ENCODE assay signal across 7 mouse cellular contexts in genomic region chr3:133092936-133093335, GRCm38 (mm10). TPM values are rescaled to one million over a fixed set of nuclear protein-coding genes. Genes with fewer than 3 reads are reported as not detected.
DNase-seq lines count a peak whose midpoint lies in the region; ATAC-seq and TF ChIP-seq lines count a peak whose summit lies in the region.

No protein-coding gene starts in this region.

- H3K9ac ChIP-seq in ES-Bruce4 (ENCODE audit: low read depth, poor library complexity, severe bottlenecking): peak overlapping the region; percentile 79; the same call in 1 of the 2 replicates
- H3K9ac ChIP-seq in hindbrain, embryonic 13.5 days: peak overlapping the region; percentile 91

- peaks cover 2% of the 10 kb centered on the region for H3K4me1 ChIP-seq in ES-Bruce4 (ENCODE audit: control insufficient read depth, insufficient read depth, low read length)
- H3K4me1 ChIP-seq in hindbrain, embryonic 13.5 days (replicated peaks): peaks cover 35% of the 10 kb centered on the region

- ATAC-seq in hindbrain, embryonic 13.5 days (ENCODE audit: low FRiP score): no peak
- ATAC-seq in megakaryocyte progenitor cell, adult 5-6 weeks (replicated peaks; ENCODE audit: poor library complexity): peak; percentile 16; the same call in 1 of the 2 replicates

- DNase-seq in B cell, adult 2 months: peak; percentile 4 to 15
- no peak for DNase-seq in cerebellum, adult 11-12 months
- no peak for DNase-seq in cerebellum, adult 11 months
- DNase-seq in embryo, embryonic 10 days (ENCODE audit: low spot score): no peak

- no peaks in the 10 kb centered on the region for H3K27me3 ChIP-seq in ES-Bruce4 (ENCODE audit: control insufficient read depth, insufficient read depth, low read length, poor library complexity, severe bottlenecking)
- H3K27me3 ChIP-seq in hindbrain, embryonic 13.5 days: no peaks in the 10 kb centered on the region

- no peak for TF ChIP-seq POLR2A in ES-Bruce4 (IDR thresholded peaks at IDR 0.05; ENCODE audit: insufficient read depth, low read length)

- WGBS in hindbrain, embryonic 13.5 days: 78% methylated on average over 1 of the region's 1 CpGs

- no peak for TF ChIP-seq CTCF in ES-Bruce4 (IDR thresholded peaks at IDR 0.05; ENCODE audit: low read depth, low read length)

- H3K9me3 ChIP-seq in ES-Bruce4 (replicated peaks; ENCODE audit: control insufficient read depth, insufficient read depth, low read length, poor library complexity, severe bottlenecking): no peaks in the 10 kb centered on the region
- H3K9me3 ChIP-seq in hindbrain, embryonic 13.5 days: no peaks in the 10 kb centered on the region

- peak overlapping the region; percentile 57 for H3K4me2 ChIP-seq in hindbrain, embryonic 13.5 days

- no peaks in the 10 kb centered on the region for H3K36me3 ChIP-seq in ES-Bruce4 (ENCODE audit: control insufficient read depth, insufficient read depth, low read length, poor library complexity, severe bottlenecking)
- peaks cover 7% of the 10 kb centered on the region for H3K36me3 ChIP-seq in hindbrain, embryonic 13.5 days

- H3K27ac ChIP-seq in ES-Bruce4 (ENCODE audit: insufficient read depth, low read length): no peak overlapping the region
- no peak overlapping the region for H3K27ac ChIP-seq in hindbrain, embryonic 13.5 days

- TF ChIP-seq EP300 in ES-Bruce4 (IDR thresholded peaks at IDR 0.05; ENCODE audit: insufficient read depth, low read depth, low read length): no peak

- H3K4me3 ChIP-seq in ES-Bruce4 (ENCODE audit: low read depth, low read length): no peak overlapping the region
- H3K4me3 ChIP-seq in hindbrain, embryonic 13.5 days: peak overlapping the region; percentile 88

RNA-seq across cellular contexts. Expression of gene Gstcd, which starts 1.1 kb away (rescaled TPM):
- 33.3 and 36.1 TPM in 2 replicates for polyA plus RNA-seq in ES-Bruce4 (2011; ENCODE audit: insufficient read depth, insufficient read length, low read depth, missing spikeins)
- polyA plus RNA-seq in hindbrain, embryonic 13.5 days (2015; fragmentation: Nextera tagmentation; extraction: Ambion mirVana): 4.4 and 4.5 TPM in 2 replicates
- total RNA-seq in megakaryocyte progenitor cell, adult 5-6 weeks (2015): 23.4 and 24.6 TPM in 2 replicates
- 17.6 and 21.4 TPM in 2 replicates for total RNA-seq in megakaryocyte progenitor cell, adult 5-6 weeks (2017)

RNA-seq across cellular contexts. Expression of gene Ints12, which starts 1.3 kb away (rescaled TPM):
- polyA plus RNA-seq in ES-Bruce4 (2011; ENCODE audit: insufficient read depth, insufficient read length, low read depth, missing spikeins): 14.6 and 17.5 TPM in 2 replicates
- 21.4 and 23.1 TPM in 2 replicates for polyA plus RNA-seq in hindbrain, embryonic 13.5 days (2015; fragmentation: Nextera tagmentation; extraction: Ambion mirVana)
- total RNA-seq in megakaryocyte progenitor cell, adult 5-6 weeks (2015): 23.1 and 24.0 TPM in 2 replicates
- 12.5 and 14.9 TPM in 2 replicates for total RNA-seq in megakaryocyte progenitor cell, adult 5-6 weeks (2017)

Comparison
In these comparisons a context has a peak if more than half of its experiments do, and no peak if none do; other contexts are left out.
1. DNase-seq: peak in B cell, adult 2 months (2 of 2); none in cerebellum, adult 11-12 months (single experiment), cerebellum, adult 11 months (single experiment) and embryo, embryonic 10 days (single experiment).